Mouse (Mus musculus) kidney, adult 2 months (tissue): ENCODE measurements around the gene Pdzd2. TPM values are rescaled to one million over a fixed set of nuclear protein-coding genes. Genes with fewer than 3 reads are reported as not detected.

Experiments used
- DNase-seq: peaks from one replicate; pipeline ENCODE4 v3.0.0; 2021
- H3K27ac ChIP-seq: fragments of 200-500 bp; 2 replicates; pipeline ENCODE4 v1.5.1; 2012; ENCODE audit warnings: low read depth, low read length, control low read depth, inconsistent platforms; ENCODE audit not compliant: insufficient read depth
- H3K27me3 ChIP-seq: fragments of 200-500 bp; replicated peaks from 2 replicates; pipeline ENCODE4 v1.6.1; 2012; ENCODE audit warnings: mild to moderate bottlenecking, moderate library complexity, low read length, inconsistent platforms; ENCODE audit not compliant: control insufficient read depth, insufficient read depth
- H3K36me3 ChIP-seq: fragments of 200-500 bp; 2 replicates; pipeline ENCODE4 v1.6.1; 2012; ENCODE audit warnings: mild to moderate bottlenecking, moderate library complexity, low read length, inconsistent platforms; ENCODE audit not compliant: control insufficient read depth, insufficient read depth
- H3K4me1 ChIP-seq: fragments of 200-500 bp; 2 replicates; pipeline ENCODE4 v1.6.1; 2011; ENCODE audit warnings: low read length; ENCODE audit not compliant: control insufficient read depth, insufficient read depth
- H3K4me3 ChIP-seq: fragments of 200-500 bp; 2 replicates; pipeline ENCODE4 v1.5.1; 2011; ENCODE audit warnings: mild to moderate bottlenecking, low read depth, low read length, control low read depth; ENCODE audit not compliant: insufficient read depth
- CTCF ChIP-seq: fragments of 200-500 bp; conservative IDR thresholded peaks from 2 replicates; pipeline ENCODE4 v1.5.1; 2011; ENCODE audit warnings: low read depth, mild to moderate bottlenecking, control low read depth, low read length, moderate library complexity, mixed read lengths; ENCODE audit not compliant: insufficient read depth, insufficient read length
- POLR2A ChIP-seq: fragments of 200-500 bp; IDR thresholded peaks from one replicate; pipeline ENCODE4 v1.6.1; 2011; ENCODE audit warnings: low read depth, low read length, control low read depth
- WGBS: fragments of 180-500 bp; shearing (Covaris S2); methylation state at CpG from one replicate; pipeline ENCODE4 v1.1.7; 2018; 5-methylcytosine and 5-hydroxymethylcytosine counted together
- polyA plus RNA-seq: library from polyadenylated mRNA; depleted of rRNA; stranded (reverse); fragments of >200 nt; gene quantifications from 2 replicates; pipeline ENCODE4 v1.2.3, GENCODE M21; 2012

The Pdzd2 gene
- polyA plus RNA-seq, 1 experiment = 16.5 TPM

DNA sequence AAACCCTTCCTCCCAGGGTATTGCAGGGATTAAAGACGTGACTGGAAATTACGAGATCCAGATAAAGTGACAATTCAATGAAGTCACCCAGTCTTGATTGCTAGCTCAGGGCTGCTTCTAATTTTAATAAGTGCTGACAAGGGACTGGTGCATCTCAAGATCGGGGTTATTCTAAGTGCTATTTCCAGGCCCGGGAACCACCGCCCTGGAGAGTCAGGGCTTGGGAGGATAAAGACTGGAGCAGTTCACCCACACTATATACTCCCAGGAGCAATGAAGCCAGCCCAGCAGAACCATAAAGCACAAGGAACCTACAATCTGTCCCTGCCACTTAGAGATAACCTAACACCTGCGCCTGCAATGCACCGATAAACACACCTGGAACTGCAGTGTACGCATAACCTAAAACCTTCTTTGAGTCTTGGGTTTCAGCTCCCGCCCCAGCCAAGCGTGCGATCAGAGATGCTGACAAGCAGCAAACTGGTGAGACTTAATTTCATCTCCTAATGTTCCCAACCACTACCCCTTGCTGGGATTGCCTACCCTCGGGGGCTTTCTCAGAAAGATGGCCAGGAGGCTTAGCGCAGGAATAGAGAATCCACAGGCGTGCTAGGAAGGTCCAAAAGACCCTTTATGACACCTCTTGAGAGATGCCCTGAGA, 101.2 kb downstream of the Pdzd2 start:
- Histone ChIP-seq H3K36me3 (no peaks in the 10 kb centered on the region), H3K27ac (no peak overlapping the region), H3K27me3 (no peaks in the 10 kb centered on the region), H3K4me3 (no peak overlapping the region), H3K4me1 (no peaks in the 10 kb centered on the region)
- 64% methylated on average over 14 of the region's 14 CpGs for WGBS
- DNase-seq = no peak
- TF ChIP-seq POLR2A = no peak
- no peak for TF ChIP-seq CTCF

DNA sequence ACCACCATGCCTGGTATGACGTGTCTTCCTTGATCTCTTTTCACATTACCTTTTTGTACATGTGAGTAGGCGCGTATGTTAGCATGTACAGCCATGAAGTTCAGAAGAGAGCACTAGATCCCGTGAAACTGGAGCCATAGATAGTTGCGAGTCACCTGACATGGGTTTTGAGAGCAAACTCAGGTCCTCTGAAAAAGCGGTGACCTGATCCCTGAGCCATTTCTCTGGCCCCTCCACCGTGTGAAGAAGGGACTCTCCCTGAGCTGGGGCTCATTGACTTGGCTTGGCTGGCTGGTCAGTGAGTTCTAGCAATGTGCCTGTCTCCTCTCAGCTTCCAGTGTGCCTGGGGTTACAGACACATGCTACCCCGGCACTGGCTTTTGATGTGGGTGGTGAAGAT, 102.2 kb downstream of the Pdzd2 start:
- WGBS = 89% methylated on average over 8 of the region's 8 CpGs
- DNase-seq = no peak
- TF ChIP-seq CTCF = no peak
- no peak for TF ChIP-seq POLR2A
- no peaks in the 10 kb centered on the region for H3K36me3 ChIP-seq
- no peaks in the 10 kb centered on the region for H3K4me1 ChIP-seq
- H3K4me3 ChIP-seq = no peak overlapping the region
- H3K27ac ChIP-seq = no peak overlapping the region
- no peaks in the 10 kb centered on the region for H3K27me3 ChIP-seq

- Histone ChIP-seq H3K27me3 (no peaks in the 10 kb centered on the region), H3K36me3 (no peaks in the 10 kb centered on the region), H3K27ac (no peak overlapping the region), H3K4me1 (no peaks in the 10 kb centered on the region), H3K4me3 (no peak overlapping the region)
- 91% methylated on average over 5 of the region's 5 CpGs for WGBS
- TF ChIP-seq CTCF (no peak), POLR2A (no peak)
- DNase-seq = no peak
Observed at GRCm38 (mm10) chr15:12636386-12636785, 103.3 kb downstream of the Pdzd2 start.

DNA sequence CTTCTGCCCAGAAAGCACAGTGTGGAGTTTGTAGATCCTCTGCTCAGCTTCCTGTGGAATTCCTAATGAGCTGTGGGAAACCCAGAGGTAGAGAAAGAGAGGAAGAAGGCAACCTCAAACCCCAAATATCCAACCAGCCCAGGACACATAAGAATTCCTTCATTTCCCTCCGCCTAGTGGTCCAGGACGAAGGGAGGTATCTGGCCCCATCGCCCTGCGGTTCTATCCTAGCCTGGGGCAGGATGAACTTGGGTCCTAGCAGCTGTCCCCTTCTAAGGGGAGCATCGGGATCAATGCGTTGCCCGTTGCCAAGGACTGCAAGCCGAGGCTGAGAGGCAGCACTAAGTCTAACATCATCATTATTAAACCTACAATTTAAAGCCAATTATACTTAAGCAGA, 104.8 kb downstream of the Pdzd2 start:
- Histone ChIP-seq H3K36me3 (no peaks in the 10 kb centered on the region), H3K4me3 (no peak overlapping the region), H3K4me1 (no peaks in the 10 kb centered on the region), H3K27me3 (no peaks in the 10 kb centered on the region), H3K27ac (no peak overlapping the region)
- 89% methylated on average over 8 of the region's 8 CpGs for WGBS
- TF ChIP-seq CTCF (no peak), POLR2A (no peak)
- no peak for DNase-seq

GRCm38 (mm10) chr15:12629164-12629563, 110.6 kb downstream of the Pdzd2 start:
- 78% methylated on average over 7 of the region's 7 CpGs for WGBS
- Histone ChIP-seq H3K27ac (no peak overlapping the region), H3K4me3 (no peak overlapping the region), H3K36me3 (no peaks in the 10 kb centered on the region), H3K27me3 (no peaks in the 10 kb centered on the region), H3K4me1 (no peaks in the 10 kb centered on the region)
- DNase-seq = no peak
- TF ChIP-seq CTCF (no peak), POLR2A (no peak)

- TF ChIP-seq POLR2A (no peak), CTCF (no peak)
- no peaks in the 10 kb centered on the region for H3K27me3 ChIP-seq
- no peaks in the 10 kb centered on the region for H3K4me1 ChIP-seq
- no peak overlapping the region for H3K4me3 ChIP-seq
- no peak for DNase-seq
- H3K36me3 ChIP-seq = no peaks in the 10 kb centered on the region
- no peak overlapping the region for H3K27ac ChIP-seq
- WGBS = 88% methylated on average over 7 of the region's 7 CpGs
Observed at GRCm38 (mm10) chr15:12628451-12628850, 111.3 kb downstream of the Pdzd2 start.

DNA sequence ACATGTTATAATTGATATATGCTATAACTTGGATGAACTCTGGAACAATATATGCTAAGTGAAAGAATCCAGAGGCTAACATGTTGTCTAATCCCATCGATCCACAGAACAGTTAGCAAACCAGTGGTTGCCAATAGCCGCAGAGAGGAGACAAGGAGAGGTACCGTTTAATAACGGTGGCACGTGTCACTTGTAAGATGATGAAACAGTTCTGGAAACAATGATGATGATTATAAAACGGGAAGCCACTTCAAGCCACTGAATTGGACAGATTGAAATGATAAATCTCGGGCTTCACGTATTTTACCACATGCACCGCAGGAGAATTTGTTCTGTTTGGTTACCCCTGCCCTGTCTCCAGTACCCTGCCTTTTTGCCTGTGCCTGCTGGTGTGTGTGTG, 112.8 kb downstream of the Pdzd2 start:
- Histone ChIP-seq H3K4me1 (no peaks in the 10 kb centered on the region), H3K36me3 (no peaks in the 10 kb centered on the region), H3K4me3 (no peak overlapping the region), H3K27me3 (no peaks in the 10 kb centered on the region), H3K27ac (no peak overlapping the region)
- TF ChIP-seq CTCF (no peak), POLR2A (no peak)
- no peak for DNase-seq
- WGBS = 90% methylated on average over 9 of the region's 9 CpGs

- Histone ChIP-seq H3K36me3 (no peaks in the 10 kb centered on the region), H3K4me1 (no peaks in the 10 kb centered on the region), H3K4me3 (no peak overlapping the region), H3K27ac (no peak overlapping the region), H3K27me3 (no peaks in the 10 kb centered on the region)
- TF ChIP-seq CTCF (no peak), POLR2A (no peak)
- no peak for DNase-seq
- WGBS = 72% methylated on average over 8 of the region's 8 CpGs
Observed at GRCm38 (mm10) chr15:12626166-12626565, 113.6 kb downstream of the Pdzd2 start.
